Mouse (Mus musculus) splenic B cell, adult 2 months (primary cell): Measurements from ENCODE around the gene Oas3.
"Not testable (repeated sequence)": the region's sequence is repeated elsewhere in the genome, so short reads cannot be mapped to it uniquely, and the experiment has no call there.

Experiments used
- DNase-seq: peaks from one replicate; pipeline ENCODE4 v3.0.0-alpha.2; 2011; ENCODE audit warnings: low read depth, low spot score
- H3K27me3 ChIP-seq: 2 replicates; pipeline ENCODE4 v1.6.1; 2012; ENCODE audit warnings: mild to moderate bottlenecking, low read length, moderate library complexity, mixed read lengths; ENCODE audit not compliant: control insufficient read depth, poor library complexity, insufficient read depth, severe bottlenecking
- H3K36me3 ChIP-seq: 2 replicates; pipeline ENCODE4 v1.6.1; 2012; ENCODE audit warnings: mild to moderate bottlenecking, low read length, moderate library complexity, mixed read lengths; ENCODE audit not compliant: control insufficient read depth, poor library complexity, insufficient read depth, severe bottlenecking

The Oas3 gene

GRCm38 (mm10) chr5:120777478-120777877, at the start of gene Oas3:
TSS of gene Oas3 (minus strand) at chr5:120777661.
- DNase-seq = peak; percentile 35
- Histone ChIP-seq H3K36me3 (no peaks in the 10 kb centered on the region), H3K27me3 (no peaks in the 10 kb centered on the region)

- no peak for DNase-seq
- H3K27me3 ChIP-seq = no peaks in the 10 kb centered on the region
Measured at GRCm38 (mm10) chr5:120818999-120819398, 41.5 kb upstream of the Oas3 start.

GRCm38 (mm10) chr5:120815949-120816348, 38.5 kb upstream of the Oas3 start:
- DNase-seq = peak; percentile 80
- Histone ChIP-seq H3K27me3 (no peaks in the 10 kb centered on the region), H3K36me3 (peaks cover 10% of the 10 kb centered on the region; the same call in 1 of the 2 replicates)

More at GRCm38 (mm10) chr5:120818999-120819398, 41.5 kb upstream of the Oas3 start:
- H3K36me3 ChIP-seq = peaks cover 10% of the 10 kb centered on the region; the same call in 1 of the 2 replicates

- peaks cover 7% of the 10 kb centered on the region; the same call in 1 of the 2 replicates for H3K36me3 ChIP-seq
- DNase-seq = no peak
- H3K27me3 ChIP-seq = no peaks in the 10 kb centered on the region
Measured at GRCm38 (mm10) chr5:120813023-120813422, 35.6 kb upstream of the Oas3 start.

- no peaks in the 10 kb centered on the region for H3K27me3 ChIP-seq
- DNase-seq = peak; percentile 84
Measured at GRCm38 (mm10) chr5:120811951-120812819, 34.7 kb upstream of the Oas3 start, which contains the start of gene Oas1c. TSS of gene Oas1c (minus strand) at chr5:120812514.

GRCm38 (mm10) chr5:120809171-120809570, 31.7 kb upstream of the Oas3 start:
- no peaks in the 10 kb centered on the region for H3K27me3 ChIP-seq
- no peak for DNase-seq
- peaks cover 3% of the 10 kb centered on the region; the same call in 1 of the 2 replicates for H3K36me3 ChIP-seq

More at GRCm38 (mm10) chr5:120811951-120812819, 34.7 kb upstream of the Oas3 start, which contains the start of gene Oas1c:
- H3K36me3 ChIP-seq = 0 out of 2 replicates have a peak, but pooled peaks cover 2% of the 10 kb centered on the region

GRCm38 (mm10) chr5:120806458-120806857, 29.0 kb upstream of the Oas3 start:
- peak; percentile 86 for DNase-seq
- H3K27me3 ChIP-seq = no peaks in the 10 kb centered on the region
- H3K36me3 ChIP-seq = peaks cover 3% of the 10 kb centered on the region; the same call in 1 of the 2 replicates

GRCm38 (mm10) chr5:120803596-120803995, 26.1 kb upstream of the Oas3 start:
- no peak for DNase-seq
- Histone ChIP-seq H3K27me3 (no peaks in the 10 kb centered on the region), H3K36me3 (peaks cover 3% of the 10 kb centered on the region; the same call in 1 of the 2 replicates)

- not testable (repeated sequence) for H3K36me3 ChIP-seq, H3K27me3 ChIP-seq, DNase-seq
Measured at GRCm38 (mm10) chr5:120798943-120799342, 21.5 kb upstream of the Oas3 start.

GRCm38 (mm10) chr5:120798147-120798546, 20.7 kb upstream of the Oas3 start:
- not testable (repeated sequence) for H3K36me3 ChIP-seq, DNase-seq, H3K27me3 ChIP-seq

GRCm38 (mm10) chr5:120795480-120796034, 18.1 kb upstream of the Oas3 start, which contains the start of gene Oas1e:
TSS of gene Oas1e (minus strand) at chr5:120795530.
- H3K36me3 ChIP-seq, DNase-seq, H3K27me3 ChIP-seq: not testable (repeated sequence)

GRCm38 (mm10) chr5:120793043-120793442, 15.6 kb upstream of the Oas3 start:
- no peaks in the 10 kb centered on the region for H3K36me3 ChIP-seq
- peak; percentile 72 for DNase-seq
- H3K27me3 ChIP-seq = no peaks in the 10 kb centered on the region; the same call in 1 of the 2 replicates

GRCm38 (mm10) chr5:120787042-120787441, 9.6 kb upstream of the Oas3 start:
- Histone ChIP-seq H3K27me3 (no peaks in the 10 kb centered on the region), H3K36me3 (no peaks in the 10 kb centered on the region)
- no peak for DNase-seq

- DNase-seq = no peak
- no peaks in the 10 kb centered on the region for H3K27me3 ChIP-seq
Measured at GRCm38 (mm10) chr5:120782446-120782845, 5.0 kb upstream of the Oas3 start.

GRCm38 (mm10) chr5:120781646-120782045, 4.2 kb upstream of the Oas3 start:
- no peak for DNase-seq
- Histone ChIP-seq H3K36me3 (no peaks in the 10 kb centered on the region), H3K27me3 (no peaks in the 10 kb centered on the region)

More at GRCm38 (mm10) chr5:120782446-120782845, 5.0 kb upstream of the Oas3 start:
- no peaks in the 10 kb centered on the region for H3K36me3 ChIP-seq
